Mouse (Mus musculus) heart, postnatal 10 days (tissue): ENCODE results near the gene Oaz2. TPM values are rescaled to one million over a fixed set of nuclear protein-coding genes. Genes with fewer than 3 reads are reported as not detected.
"Not testable (repeated sequence)": the region's sequence is repeated elsewhere in the genome, so short reads cannot be mapped to it uniquely, and the experiment has no call there.

ENCODE experiments used
- DNase-seq, 2 experiments: peaks; one replicate each; pipeline ENCODE4 v3.0.0; 2021
- intact Hi-C: fragments of 180-260 bp; cut with DNase I; formaldehyde crosslinking; loops from one replicate; pipeline ENCODE4 v1.15.1; 2025
- total RNA-seq, 2 experiments: library from RNA; stranded (reverse); gene quantifications; 2 replicates each; pipeline ENCODE4 v1.2.3; 2021

Gene Oaz2
- total RNA-seq, 2 experiments from 2014 or later, result 269 to 276 TPM

DNA sequence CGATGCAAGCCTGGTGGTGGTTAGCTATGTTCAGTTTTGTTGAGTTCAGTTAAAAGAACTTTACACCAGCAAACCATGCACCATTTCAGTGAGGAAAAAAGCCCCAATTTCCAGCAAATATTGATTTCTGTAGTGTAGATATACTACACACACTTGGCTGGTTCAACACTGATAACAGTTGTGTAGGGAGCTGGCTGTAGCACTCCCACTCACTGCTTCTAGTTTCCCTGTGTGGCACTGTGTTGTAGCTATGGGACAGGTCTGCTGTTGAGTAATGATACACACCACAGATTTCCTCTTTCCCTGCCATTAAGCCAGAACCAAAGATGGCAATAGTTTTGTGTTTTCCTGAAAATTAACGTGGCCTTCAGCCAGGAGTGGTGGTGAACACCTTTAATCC is 16.9 kb downstream of the Oaz2 start:
- no peak for DNase-seq
- intact Hi-C loops, result no loop called here

DNA sequence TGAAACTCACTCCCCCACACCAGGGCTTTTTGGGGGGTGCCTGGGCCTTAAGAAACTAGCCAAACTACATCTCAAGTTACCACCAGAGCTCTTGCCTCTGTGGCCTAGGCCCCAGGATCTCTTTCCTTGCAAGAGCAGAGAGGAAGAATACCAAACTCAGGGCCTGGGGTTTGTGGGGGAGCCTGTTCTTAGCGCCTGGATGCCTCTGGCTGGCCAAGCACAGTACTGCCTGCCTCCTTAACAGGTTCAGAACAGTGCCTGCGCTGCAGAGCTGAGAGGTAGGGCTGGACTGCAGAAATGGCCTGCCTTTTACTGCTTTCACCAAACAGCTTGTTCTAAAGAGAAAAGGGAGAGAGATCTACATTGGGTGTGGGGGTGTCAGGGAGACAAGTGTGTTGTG is 22.1 kb downstream of the Oaz2 start:
- intact Hi-C loops, result loop anchor here (10.0 kb wide), 1 partner anchor 315 kb away; no protein-coding TSS in a partner anchor
- DNase-seq, result not testable (repeated sequence)

DNA sequence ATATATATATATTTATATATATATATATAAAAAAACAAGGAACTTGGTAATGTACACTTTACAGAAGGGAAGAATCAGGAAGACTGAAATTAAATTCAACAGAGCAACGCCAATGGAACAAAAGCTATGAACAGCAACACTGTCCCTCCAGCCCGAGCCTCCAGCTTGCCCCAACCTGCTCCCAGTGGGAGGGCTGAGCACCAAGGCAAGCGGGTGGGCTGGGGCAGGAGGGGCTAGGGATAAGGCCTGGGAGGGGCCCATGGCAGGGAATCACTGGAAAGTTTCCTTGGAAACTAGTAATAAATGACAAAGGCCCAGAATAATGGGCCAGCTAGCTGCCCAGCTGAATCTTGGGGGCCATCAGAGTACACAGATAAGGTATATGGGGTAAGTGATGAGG is 24.7 kb downstream of the Oaz2 start:
- intact Hi-C loops, result loop anchor here (10.0 kb wide), 1 partner anchor 312 kb away; no protein-coding TSS in a partner anchor

DNA sequence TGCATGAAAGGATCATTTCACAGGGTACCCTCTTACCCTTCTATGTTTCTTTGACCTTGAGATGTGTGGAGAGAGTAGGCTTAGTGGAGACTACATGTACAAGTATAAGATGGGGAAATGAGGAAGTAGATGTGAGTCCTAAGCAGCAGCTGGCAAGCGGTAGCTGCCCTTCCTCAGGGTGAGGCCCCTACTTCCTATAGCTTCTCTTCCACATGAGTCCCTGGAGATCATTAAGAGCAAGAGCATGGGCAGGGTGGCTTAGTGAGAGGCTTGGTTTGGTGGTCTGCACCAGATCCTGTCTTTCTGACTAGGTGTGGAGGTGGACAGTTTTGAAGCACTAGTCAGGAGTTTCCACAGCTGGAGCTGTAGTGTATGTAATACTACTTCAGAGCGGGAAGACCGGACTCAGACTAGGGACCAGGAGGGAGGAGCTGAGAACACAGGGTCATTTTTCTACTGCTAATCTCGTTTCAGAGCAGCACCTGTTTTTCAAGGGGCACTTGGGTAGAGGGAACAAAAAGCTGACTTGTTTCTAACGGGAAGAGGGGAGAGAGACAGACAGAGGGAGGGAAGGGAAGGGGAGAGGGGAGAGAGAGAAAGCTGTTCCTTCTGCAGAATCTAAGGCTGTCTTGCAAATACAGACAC is 25.3 kb downstream of the Oaz2 start:
- no peak for DNase-seq
- intact Hi-C loops, result loop anchor here (10.0 kb wide), 1 partner anchor 312 kb away; no protein-coding TSS in a partner anchor

More for the DNA sequence above, 24.7 kb downstream of the Oaz2 start:
- no peak for DNase-seq

DNA sequence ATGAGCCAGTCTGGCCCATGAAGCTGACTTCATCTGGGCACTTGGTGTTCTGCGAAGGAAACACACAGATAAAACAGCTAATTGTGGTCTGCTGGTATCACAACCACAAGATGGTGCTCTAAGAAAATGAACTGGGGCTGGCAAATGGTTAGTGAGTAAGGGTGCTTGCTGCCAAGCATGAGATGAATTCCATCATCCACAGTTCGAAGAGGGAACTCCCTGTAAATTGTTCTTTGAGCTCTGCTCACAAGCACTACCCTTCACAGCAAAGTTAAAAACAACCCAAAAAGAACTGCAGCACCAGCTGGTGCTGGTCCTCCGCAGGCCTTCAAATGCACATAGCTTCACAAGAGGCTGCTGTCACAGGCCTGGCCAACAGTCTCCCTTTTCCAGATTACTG is 27.8 kb downstream of the Oaz2 start:
- DNase-seq, result peak; percentile 75 to 79
- intact Hi-C loops, result loop anchor here (1.0 to 10.0 kb wide), 3 partner anchors 134 to 309 kb away; no protein-coding TSS in a partner anchor

DNA sequence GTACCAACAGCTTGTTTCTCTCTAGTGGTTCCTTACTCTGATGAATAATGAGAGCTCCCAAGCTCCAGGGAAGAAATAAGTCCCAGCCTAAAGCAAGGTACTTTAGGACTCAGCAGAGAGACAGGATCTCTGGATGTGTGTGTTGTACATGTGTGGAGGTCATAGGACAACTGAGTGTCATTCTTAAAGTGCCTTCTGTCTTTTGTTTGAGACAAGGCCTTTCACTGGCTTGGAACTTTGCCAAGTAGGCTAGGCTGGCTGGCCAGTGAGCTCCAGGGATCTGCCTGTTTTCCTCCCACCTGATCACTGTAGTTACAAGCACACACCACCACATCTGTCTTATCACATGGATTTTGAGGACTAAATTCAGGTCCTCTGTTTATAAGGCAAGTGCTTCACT is 28.5 kb downstream of the Oaz2 start:
- DNase-seq, result peak; percentile 57 to 64

DNA sequence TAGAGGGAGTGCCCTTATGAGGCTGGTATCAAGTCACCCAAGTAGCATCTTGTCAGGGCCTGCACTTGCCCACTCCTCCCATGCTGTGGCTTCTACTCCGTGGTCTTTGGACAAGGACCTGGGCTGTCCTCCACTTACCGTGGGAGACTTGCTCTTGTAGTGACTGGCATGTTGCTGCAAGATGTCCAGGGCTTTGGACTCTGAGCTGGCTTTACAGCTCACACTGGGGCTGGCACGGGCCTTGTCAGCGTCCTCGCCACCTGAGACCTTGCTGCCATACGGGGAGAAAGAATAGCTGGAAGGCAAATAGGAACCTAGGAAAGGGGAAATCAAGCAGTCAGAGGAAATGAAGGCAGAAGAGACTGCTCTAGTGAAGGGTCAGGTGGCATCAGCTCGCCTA is 29.6 kb downstream of the Oaz2 start:
- DNase-seq, result no peak
- intact Hi-C loops, result loop anchor here (10.0 kb wide), 1 partner anchor 307 kb away; no protein-coding TSS in a partner anchor

More for the DNA sequence above, 28.5 kb downstream of the Oaz2 start:
- intact Hi-C loops, result loop anchor here (10.0 kb wide), 1 partner anchor 308 kb away; no protein-coding TSS in a partner anchor

DNA sequence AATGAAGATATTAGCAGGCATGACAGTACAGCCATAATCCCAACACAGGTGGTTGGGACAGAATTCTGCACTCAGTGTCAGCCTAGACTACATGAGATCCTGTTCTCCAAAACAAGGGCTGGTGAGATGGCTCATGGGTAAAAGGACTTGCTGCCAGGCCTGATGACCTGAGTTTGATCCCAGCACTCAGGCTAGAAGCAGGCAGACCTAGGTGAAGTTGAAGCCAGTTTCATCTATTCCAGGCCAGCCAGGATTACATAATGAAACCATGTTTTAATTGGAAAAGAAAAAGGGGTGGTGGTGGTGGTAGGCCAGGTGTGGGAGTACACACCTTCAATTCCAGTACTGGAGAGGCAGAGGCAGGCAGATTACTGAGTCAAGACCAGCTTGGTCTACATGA is 30.2 kb downstream of the Oaz2 start:
- no peak for DNase-seq
- intact Hi-C loops, result loop anchor here (10.0 kb wide), 1 partner anchor 307 kb away; no protein-coding TSS in a partner anchor

DNA sequence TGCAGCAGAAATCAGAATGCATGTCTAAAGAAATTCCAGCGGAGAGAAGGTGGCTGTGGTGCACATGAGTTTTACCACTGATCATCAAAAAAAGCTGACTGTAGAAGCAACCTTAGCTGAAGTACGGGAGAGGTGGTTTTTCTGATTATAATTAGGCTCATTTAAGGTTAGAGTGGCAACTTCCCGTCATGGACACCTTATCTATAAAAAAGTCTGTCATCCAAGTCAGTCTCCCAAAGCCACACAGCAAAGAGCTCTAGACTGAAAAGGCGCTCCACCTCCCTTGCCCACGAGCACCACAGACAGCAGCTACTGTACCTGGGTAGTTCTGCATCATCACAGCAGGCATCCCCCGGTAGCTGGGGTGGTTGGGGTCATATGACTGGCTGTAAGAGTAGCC is 32.7 kb downstream of the Oaz2 start:
- DNase-seq, result no peak
- intact Hi-C loops, result no loop called here

DNA sequence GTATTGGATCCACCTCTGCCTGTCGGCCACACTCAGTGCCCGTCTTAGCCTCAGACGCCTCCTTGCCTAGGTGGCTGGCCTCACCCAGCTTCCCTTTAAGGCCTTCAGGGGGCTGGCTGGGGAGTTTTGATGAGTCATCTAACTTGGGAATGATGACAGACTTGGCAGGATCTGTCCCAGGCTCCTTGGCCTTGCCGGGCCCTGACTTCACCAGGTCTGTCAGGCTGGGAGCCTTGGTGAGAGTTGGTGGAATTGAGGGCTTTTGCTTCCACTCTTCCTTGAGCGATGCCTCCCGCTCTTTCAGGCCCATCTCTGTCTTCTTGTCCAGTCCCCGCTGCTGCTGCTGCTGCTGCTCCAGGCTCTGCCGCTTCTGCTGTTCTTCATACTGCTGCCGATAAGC is 34.5 kb downstream of the Oaz2 start:
- intact Hi-C loops, result no loop called here
- no peak for DNase-seq

DNA sequence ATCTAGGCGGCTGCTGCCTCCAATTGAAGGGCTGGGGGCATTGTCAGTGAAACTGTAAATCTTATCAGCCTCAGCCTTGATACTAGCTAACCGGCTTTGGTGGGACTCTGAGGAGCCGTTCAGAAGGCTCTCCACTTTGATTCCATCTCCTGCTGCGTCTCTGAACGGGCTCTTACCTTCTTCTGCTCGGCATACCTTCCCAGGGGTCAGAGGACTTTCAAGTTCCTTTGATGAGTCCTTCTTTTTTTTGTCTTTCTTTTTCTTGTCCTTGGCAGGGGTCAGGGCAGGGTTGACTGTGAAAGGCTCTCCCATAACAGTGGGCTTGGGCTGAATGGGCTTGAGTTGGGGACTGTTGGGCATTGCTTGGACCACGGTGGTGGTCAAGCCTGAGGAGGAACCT is 35.4 kb downstream of the Oaz2 start:
- no peak for DNase-seq
- intact Hi-C loops, result no loop called here

DNA sequence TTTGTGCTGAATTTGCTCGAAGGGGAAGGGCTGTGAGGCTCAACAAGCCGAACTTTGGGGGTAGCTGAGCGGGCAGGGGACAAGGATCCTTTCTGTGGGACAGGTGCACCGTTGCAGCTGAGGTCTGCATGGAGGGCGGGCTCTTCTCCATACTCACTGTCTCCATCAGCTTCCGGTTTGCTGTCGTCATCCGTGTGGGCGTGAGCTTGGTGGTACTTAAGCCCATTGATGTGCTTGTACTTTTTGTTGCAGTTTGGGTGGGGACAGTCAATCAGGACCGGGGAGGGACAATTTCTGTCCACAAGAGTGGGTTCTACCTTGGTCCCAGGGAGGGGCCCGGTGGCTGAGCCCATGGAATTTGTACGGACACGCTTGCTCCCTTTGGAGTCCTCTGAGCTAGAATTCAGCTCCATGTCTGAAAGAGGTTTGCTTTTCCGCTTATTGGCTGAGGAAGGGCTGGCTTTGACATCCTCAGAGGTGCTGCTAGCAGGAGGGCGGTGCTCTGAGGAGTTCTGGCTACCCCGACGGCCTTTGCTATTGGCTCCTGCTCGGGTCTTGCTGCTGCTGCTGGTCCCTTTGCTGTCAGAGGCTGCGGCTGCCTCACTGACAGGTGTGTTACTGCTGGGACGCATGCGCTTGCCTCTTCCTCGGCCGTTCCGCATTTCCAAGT is 36.3 kb downstream of the Oaz2 start:
- no peak for DNase-seq
- intact Hi-C loops, result no loop called here

DNA sequence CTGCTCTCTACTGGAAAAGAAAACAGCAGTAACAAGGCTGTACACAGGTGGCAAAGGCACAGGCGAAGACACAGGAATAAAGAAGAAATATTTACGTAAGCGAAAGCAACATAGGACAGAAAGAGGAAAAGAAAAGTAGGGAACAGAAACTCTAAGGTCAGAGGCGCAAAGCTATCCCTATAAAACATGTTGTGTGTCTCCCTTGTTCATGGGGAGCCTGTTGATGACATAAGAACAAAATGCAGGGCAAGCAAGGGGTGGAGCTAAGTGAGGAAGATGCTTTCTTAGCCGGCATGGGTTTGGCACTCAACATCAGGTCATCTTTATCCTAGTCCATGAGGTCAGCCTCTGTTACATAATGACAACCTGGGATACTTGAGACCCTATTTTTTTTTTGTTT is 50.4 kb downstream of the Oaz2 start:
- DNase-seq, result no peak
- intact Hi-C loops, result no loop called here

DNA sequence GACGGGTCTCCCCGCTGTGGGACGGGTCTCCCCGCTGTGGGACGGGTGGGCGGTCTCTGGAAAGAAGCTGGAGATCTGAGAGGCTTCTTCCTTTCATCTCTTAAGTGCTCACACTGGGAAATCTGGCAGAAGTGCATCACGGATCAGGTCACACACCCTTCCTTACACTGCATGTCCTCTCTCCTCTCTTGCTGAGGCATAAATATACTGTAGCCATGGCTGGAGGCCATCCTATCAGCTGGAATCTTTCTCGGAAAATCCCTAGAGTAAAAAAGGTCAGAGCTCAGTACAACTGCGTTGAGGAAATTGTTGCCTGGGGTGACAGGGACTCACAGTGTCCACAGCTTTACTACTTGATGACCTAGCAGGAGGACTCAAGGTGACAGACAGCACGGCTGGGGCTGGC is 53.4 kb downstream of the Oaz2 start:
- intact Hi-C loops, result no loop called here
- DNase-seq, result peak; percentile 50 to 63

DNA sequence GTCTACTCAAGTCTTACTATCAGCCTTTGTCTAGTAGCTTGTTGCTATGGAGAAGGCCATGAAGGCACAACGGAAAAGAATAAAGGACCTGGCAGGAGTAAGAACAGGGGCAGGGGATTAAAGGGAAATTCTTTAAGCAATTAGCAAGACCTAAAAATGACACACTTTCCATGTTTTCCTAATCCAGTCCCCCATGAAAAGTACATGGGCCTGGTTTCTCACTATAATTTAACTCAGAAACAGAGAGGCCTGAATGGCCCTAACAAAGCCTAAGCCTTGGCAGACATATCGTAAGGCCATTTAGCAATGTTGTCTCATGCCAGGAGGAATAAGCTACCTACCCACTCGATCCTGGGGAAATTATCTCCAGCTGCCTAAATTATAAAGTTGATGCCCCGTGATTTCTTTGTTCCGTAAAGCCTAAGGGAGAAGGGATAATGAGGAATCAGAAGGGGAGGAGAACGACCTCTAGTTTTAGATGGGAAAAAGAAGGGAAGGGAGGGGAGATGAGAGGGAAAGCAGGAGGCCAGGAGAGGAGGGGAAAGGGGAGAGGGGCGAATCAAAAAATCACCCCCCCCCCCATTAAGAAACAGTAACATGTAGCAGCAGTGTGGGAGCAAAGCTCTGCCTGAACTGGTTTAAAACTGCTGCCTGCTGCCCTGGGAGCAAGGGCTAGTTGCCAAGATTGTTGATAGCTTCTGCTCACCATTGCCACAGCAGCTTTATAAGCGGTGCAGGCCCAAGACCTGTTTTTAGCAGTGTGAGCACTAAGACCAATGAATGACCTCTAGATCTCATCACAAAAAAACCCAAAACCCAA is 56.9 kb downstream of the Oaz2 start:
- peak; percentile 74 to 76 for DNase-seq
- intact Hi-C loops, result no loop called here

DNA sequence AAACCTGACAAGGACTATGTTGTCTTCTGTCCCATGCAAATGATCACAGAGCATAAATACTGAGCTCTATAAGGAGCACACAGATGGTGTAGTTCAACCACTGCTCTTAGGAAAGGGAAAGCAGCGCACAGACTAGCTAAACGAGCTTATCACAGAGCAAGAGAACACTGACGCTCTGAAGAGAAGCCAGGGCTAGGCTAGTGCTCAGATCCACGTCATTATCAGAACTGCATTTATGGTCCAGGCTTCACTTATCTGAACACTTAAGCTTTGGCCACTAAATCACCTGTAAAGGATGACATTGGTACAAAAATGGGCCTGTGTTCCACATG is 57.5 kb downstream of the Oaz2 start:
- intact Hi-C loops, result no loop called here
- DNase-seq, result no peak

DNA sequence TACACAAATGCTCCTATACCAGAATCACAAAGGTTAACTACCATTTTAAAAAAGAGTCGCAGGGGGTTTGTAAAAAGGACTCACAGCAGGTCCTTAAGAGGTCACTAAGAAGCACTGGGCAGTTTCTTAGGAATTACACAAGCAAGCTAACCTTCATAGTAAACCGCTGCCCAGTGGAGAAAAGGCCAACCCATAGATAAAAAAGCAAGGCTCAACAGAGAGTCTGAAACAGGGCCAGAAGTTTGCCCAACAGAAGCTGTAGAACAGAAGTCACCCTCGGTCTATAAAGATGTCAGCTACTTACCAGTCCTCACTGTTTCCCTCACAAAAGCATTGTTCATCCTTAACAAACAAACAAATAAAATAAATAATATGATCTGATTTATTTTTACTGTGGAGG is 58.6 kb downstream of the Oaz2 start:
- DNase-seq, result peak; percentile 34 to 43
- intact Hi-C loops, result no loop called here

DNA sequence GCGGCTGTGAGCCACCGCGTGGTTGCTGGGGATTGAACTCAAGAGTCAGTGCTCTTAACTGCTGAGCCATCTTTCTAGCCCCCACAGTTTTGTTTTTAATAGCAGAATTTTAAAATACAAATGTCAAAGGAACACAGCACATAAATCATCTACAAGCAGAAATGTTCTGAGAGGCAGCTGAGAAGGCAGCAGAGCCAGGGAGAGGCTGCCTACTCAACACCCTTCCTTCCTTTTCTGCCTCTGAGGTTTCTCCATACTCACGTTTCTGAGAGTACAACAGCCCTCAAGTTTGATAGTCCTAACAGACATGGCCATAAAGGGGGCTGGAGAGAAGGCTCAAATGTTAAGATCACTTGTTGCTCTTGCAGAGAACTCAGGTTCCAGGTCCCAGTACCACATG is 59.7 kb downstream of the Oaz2 start:
- intact Hi-C loops, result no loop called here
- DNase-seq, result no peak

DNA sequence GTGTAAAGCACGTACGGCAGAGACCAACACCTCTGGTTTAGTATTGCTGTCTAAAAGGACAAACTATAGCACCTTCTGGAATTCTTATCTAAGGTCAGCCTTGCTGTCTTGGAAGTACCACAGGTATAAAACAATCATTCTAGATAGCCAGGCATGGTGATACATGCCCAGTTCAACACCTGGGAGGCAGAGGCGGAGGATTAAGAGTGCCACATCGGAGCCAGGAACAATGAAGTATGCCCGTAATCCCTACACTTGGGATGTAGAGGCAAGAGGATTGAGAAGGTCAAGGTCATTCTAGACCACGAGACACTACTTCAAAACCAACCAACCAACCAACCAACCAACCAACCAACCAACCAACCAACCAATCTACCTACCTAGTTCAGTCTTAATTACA is 60.8 kb downstream of the Oaz2 start:
- intact Hi-C loops, result no loop called here
- DNase-seq, result no peak

DNA sequence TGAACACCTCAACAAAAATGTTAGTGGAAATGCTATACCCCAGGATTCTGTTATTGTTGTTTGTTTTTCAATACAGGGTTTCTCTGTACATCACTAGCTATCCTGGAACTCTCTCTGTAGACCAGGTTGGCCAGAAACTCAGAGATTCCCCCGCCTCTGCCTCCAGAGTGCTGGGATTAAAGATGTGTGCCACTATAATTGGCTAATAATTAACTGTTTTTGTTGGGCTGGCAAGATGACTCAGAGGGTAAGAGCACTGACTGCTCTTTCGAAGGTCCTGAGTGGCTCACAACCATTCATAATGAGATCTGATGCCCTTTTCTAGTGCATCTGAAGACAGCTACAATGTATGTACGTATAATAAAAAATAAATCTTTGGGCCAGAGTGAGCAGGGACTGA is 67.1 kb downstream of the Oaz2 start:
- no peak for DNase-seq
- intact Hi-C loops, result no loop called here
